Mouse (Mus musculus) layer of hippocampus, adult 11-12 months (tissue): ENCODE measurements around the gene Fbxw9.
A peak's percentile ranks its signal among the peaks of the same experiment; 100 is the strongest.

ENCODE experiments used
- DNase-seq: peaks from one replicate; pipeline ENCODE4 v3.0.0; 2022; ENCODE audit warnings: low spot score

The Fbxw9 gene

GRCm38 (mm10) chr8:85059879-85060616 lies at the start of gene Fbxw9:
TSS of gene Fbxw9 (plus strand) at chr8:85060055.
- DNase-seq, result peak; percentile 94

- no peak for DNase-seq
Measured at GRCm38 (mm10) chr8:85011242-85011641, 48.6 kb upstream of the Fbxw9 start.

- DNase-seq, result peak; percentile 86
Measured at GRCm38 (mm10) chr8:85013230-85013840, 46.5 kb upstream of the Fbxw9 start.

GRCm38 (mm10) chr8:85014431-85014830 lies 45.4 kb upstream of the Fbxw9 start, which contains the start of gene Best2:
TSS of gene Best2 (minus strand) at chr8:85014531.
- no peak for DNase-seq

GRCm38 (mm10) chr8:85016724-85017123 lies 43.1 kb upstream of the Fbxw9 start:
- no peak for DNase-seq

GRCm38 (mm10) chr8:85017209-85017608 lies 42.6 kb upstream of the Fbxw9 start:
- DNase-seq, result no peak

GRCm38 (mm10) chr8:85021514-85022055 lies 38.3 kb upstream of the Fbxw9 start:
- no peak for DNase-seq

- DNase-seq, result no peak
Measured at GRCm38 (mm10) chr8:85023846-85024245, 36.0 kb upstream of the Fbxw9 start.

- DNase-seq, result peak; percentile 90
Measured at GRCm38 (mm10) chr8:85025098-85025932, 34.5 kb upstream of the Fbxw9 start, which contains the start of gene Asna1. TSS of gene Asna1 (minus strand) at chr8:85025281.

GRCm38 (mm10) chr8:85026670-85027515 lies 33.0 kb upstream of the Fbxw9 start, which contains the start of gene Trir:
TSS of gene Trir (plus strand) at chr8:85026823.
- DNase-seq, result peak; percentile 96

GRCm38 (mm10) chr8:85027516-85027855 lies 32.4 kb upstream of the Fbxw9 start:
- DNase-seq, result no peak

- no peak for DNase-seq
Measured at GRCm38 (mm10) chr8:85027922-85028321, 31.9 kb upstream of the Fbxw9 start.

- no peak for DNase-seq
Measured at GRCm38 (mm10) chr8:85029271-85029670, 30.6 kb upstream of the Fbxw9 start.

GRCm38 (mm10) chr8:85032622-85033311 lies 27.1 kb upstream of the Fbxw9 start:
- no peak for DNase-seq

- DNase-seq, result no peak
Measured at GRCm38 (mm10) chr8:85033867-85034266, 26.0 kb upstream of the Fbxw9 start.

GRCm38 (mm10) chr8:85034764-85035163 lies 25.1 kb upstream of the Fbxw9 start:
- peak; percentile 73 for DNase-seq

- no peak for DNase-seq
Measured at GRCm38 (mm10) chr8:85035165-85035727, 24.6 kb upstream of the Fbxw9 start.

- no peak for DNase-seq
Measured at GRCm38 (mm10) chr8:85035728-85036310, 24.0 kb upstream of the Fbxw9 start.

GRCm38 (mm10) chr8:85036381-85036717 lies 23.5 kb upstream of the Fbxw9 start:
- DNase-seq, result no peak

- peak; percentile 94 for DNase-seq
Measured at GRCm38 (mm10) chr8:85036718-85037365, 23.0 kb upstream of the Fbxw9 start, which contains the start of gene Tnpo2. TSS of gene Tnpo2 (plus strand) at chr8:85036915.
